In genomic region chr16:20786556-20786955, GRCm38 (mm10) we compare ENCODE assay signal across 23 mouse cellular contexts. TPM values are rescaled to one million over a fixed set of nuclear protein-coding genes. Genes with fewer than 3 reads are reported as not detected.
DNase-seq lines count a peak whose midpoint lies in the region; ATAC-seq and TF ChIP-seq lines count a peak whose summit lies in the region.
"Had no signal": no experiment of that assay in that cellular context is flagged by ENCODE, and none has a peak within 500 bp of the region (broad histone marks: within the 10 kb centered on the region; RNA-seq: fewer than 3 reads in every experiment).

No protein-coding gene starts in this region.

- TF ChIP-seq EP300 in liver, postnatal 0 days (IDR thresholded peaks at IDR 0.05; ENCODE audit: low read depth) = no peak
- no peak for TF ChIP-seq EP300 in MEL (IDR thresholded peaks at IDR 0.05; ENCODE audit: low read depth in 1 of 2, low read length in 2 of 2)

- no peak overlapping the region for H3K27ac ChIP-seq in liver, embryonic 11.5 days (ENCODE audit: low read depth, low read length)
- H3K27ac ChIP-seq in liver, postnatal 0 days (ENCODE audit: low read depth) = no peak overlapping the region
- H3K27ac ChIP-seq in MEL (ENCODE audit: control insufficient read depth, low read depth, low read length) = no peak overlapping the region
- H3K27ac ChIP-seq: forebrain, embryonic 12.5 days; hindbrain, embryonic 15.5 days; intestine, embryonic 15.5 days; limb, embryonic 13.5 days; liver, embryonic 15.5 days; midbrain, embryonic 13.5 days; neural tube, embryonic 13.5 days had no signal

- no peak overlapping the region for H3K9ac ChIP-seq in liver, embryonic 11.5 days (ENCODE audit: low read depth, low read length)
- no peak overlapping the region for H3K9ac ChIP-seq in liver, postnatal 0 days (replicated peaks)
- no peak overlapping the region for H3K9ac ChIP-seq in MEL (ENCODE audit: control insufficient read depth, low read depth, low read length, poor library complexity, severe bottlenecking)
- H3K9ac ChIP-seq: forebrain, embryonic 12.5 days; hindbrain, embryonic 15.5 days; intestine, embryonic 15.5 days; limb, embryonic 13.5 days; liver, embryonic 15.5 days; midbrain, embryonic 13.5 days; neural tube, embryonic 13.5 days had no signal

- H3K4me3 ChIP-seq in liver, embryonic 11.5 days (ENCODE audit: low read depth, low read length) = no peak overlapping the region
- no peak overlapping the region for H3K4me3 ChIP-seq in liver, postnatal 0 days (ENCODE audit: low read depth, low read length)
- H3K4me3 ChIP-seq in MEL (ENCODE audit: control insufficient read depth in 1 of 2, insufficient read depth in 1 of 2, low read depth in 2 of 2, low read length in 2 of 2) = no peak overlapping the region
- H3K4me3 ChIP-seq: forebrain, embryonic 12.5 days; hindbrain, embryonic 15.5 days; intestine, embryonic 15.5 days; limb, embryonic 13.5 days; liver, embryonic 15.5 days; midbrain, embryonic 13.5 days; neural tube, embryonic 13.5 days had no signal

- intact Hi-C loops in gastrocnemius, postnatal 36 days (cut with DNase I) = loop anchor here (10.0 kb wide), 1 partner anchor 578 kb away; no protein-coding TSS in a partner anchor

- no peak for ATAC-seq in liver, embryonic 11.5 days (replicated peaks; ENCODE audit: low FRiP score)
- no peak for ATAC-seq in liver, postnatal 0 days
- ATAC-seq: intestine, embryonic 15.5 days; midbrain, embryonic 13.5 days had no signal

- H3K79me2 ChIP-seq in MEL (ENCODE audit: control insufficient read depth, insufficient read depth, low read length, poor library complexity) = no peaks in the 10 kb centered on the region

- peak; percentile 32 to 40 for DNase-seq in cerebellum, postnatal 10 days
- no peak for DNase-seq in cerebellum, postnatal 36 days
- DNase-seq in liver, embryonic 11.5 days (ENCODE audit: low spot score) = peak; percentile 5
- DNase-seq in liver, postnatal 0 days = no peak
- DNase-seq in MEL (ENCODE audit: low read depth, low spot score) = peak; percentile 59
- DNase-seq in adrenal gland, postnatal 36 days = peak; percentile 54 to 66
- DNase-seq in left cerebral cortex, adult 18-20 months (ENCODE audit: low spot score in 2 of 2) = no peak
- no peak for DNase-seq in gastrocnemius, postnatal 36 days
- DNase-seq: cerebellum, adult 11-12 months; cerebellum, postnatal 25 days; heart, adult 18-20 months; heart, postnatal 36 days; thymus, adult 18-20 months; thymus, postnatal 4 days had no signal

- no peaks in the 10 kb centered on the region for H3K36me3 ChIP-seq in liver, embryonic 11.5 days (ENCODE audit: control insufficient read depth, insufficient read depth, low read length)
- no peaks in the 10 kb centered on the region for H3K36me3 ChIP-seq in liver, postnatal 0 days (replicated peaks; ENCODE audit: insufficient read depth, low read length)
- no peaks in the 10 kb centered on the region for H3K36me3 ChIP-seq in MEL (ENCODE audit: control insufficient read depth in 1 of 2, insufficient read depth in 2 of 2, low read length in 2 of 2)
- H3K36me3 ChIP-seq: forebrain, embryonic 12.5 days; G1E; hindbrain, embryonic 15.5 days; intestine, embryonic 15.5 days; limb, embryonic 13.5 days; liver, embryonic 15.5 days; midbrain, embryonic 13.5 days; neural tube, embryonic 13.5 days had no signal

- TF ChIP-seq CTCF in liver, postnatal 0 days (IDR thresholded peaks at IDR 0.05; ENCODE audit: low read depth) = no peak
- TF ChIP-seq CTCF in MEL (IDR thresholded peaks at IDR 0.05 in 2 of 3, conservative IDR thresholded peaks at IDR 0.05 in 1 of 3; ENCODE audit: control insufficient read depth in 1 of 3, insufficient read depth in 1 of 3, low read depth in 2 of 3, low read length in 3 of 3, poor library complexity in 1 of 3, severe bottlenecking in 1 of 3) = no peak

- H3K4me1 ChIP-seq in liver, embryonic 11.5 days (replicated peaks; ENCODE audit: control insufficient read depth, insufficient read depth, low read length) = no peaks in the 10 kb centered on the region
- H3K4me1 ChIP-seq in liver, postnatal 0 days (ENCODE audit: insufficient read depth) = no peaks in the 10 kb centered on the region
- no peaks in the 10 kb centered on the region for H3K4me1 ChIP-seq in MEL (ENCODE audit: control insufficient read depth in 1 of 2, insufficient read depth in 2 of 2, low read length in 2 of 2)
- H3K4me1 ChIP-seq: forebrain, embryonic 12.5 days; hindbrain, embryonic 15.5 days; intestine, embryonic 15.5 days; limb, embryonic 13.5 days; liver, embryonic 15.5 days; midbrain, embryonic 13.5 days; neural tube, embryonic 13.5 days had no signal

- H3K9me3 ChIP-seq in liver, embryonic 11.5 days (ENCODE audit: control insufficient read depth, low read length) = no peaks in the 10 kb centered on the region
- H3K9me3 ChIP-seq in liver, postnatal 0 days (ENCODE audit: low read length) = no peaks in the 10 kb centered on the region
- no peaks in the 10 kb centered on the region for H3K9me3 ChIP-seq in MEL (replicated peaks; ENCODE audit: insufficient read depth, low read length)
- H3K9me3 ChIP-seq: forebrain, embryonic 12.5 days; G1E; hindbrain, embryonic 15.5 days; intestine, embryonic 15.5 days; limb, embryonic 13.5 days; liver, embryonic 15.5 days; midbrain, embryonic 13.5 days; neural tube, embryonic 13.5 days had no signal

- no peak for TF ChIP-seq POLR2A in MEL (IDR thresholded peaks at IDR 0.05; ENCODE audit: control insufficient read depth in 1 of 2, insufficient read depth in 1 of 2, low read depth in 1 of 2, low read length in 2 of 2, poor library complexity in 1 of 2)

- no peaks in the 10 kb centered on the region for H3K27me3 ChIP-seq in liver, embryonic 11.5 days (replicated peaks; ENCODE audit: control insufficient read depth, insufficient read depth, low read length)
- H3K27me3 ChIP-seq in liver, postnatal 0 days (ENCODE audit: insufficient read depth, low read length) = no peaks in the 10 kb centered on the region
- peaks cover 1 to 7% of the 10 kb centered on the region in 2 experiments; a peak in 2 of 4 replicates for H3K27me3 ChIP-seq in MEL (ENCODE audit: control insufficient read depth in 1 of 2, insufficient read depth in 2 of 2, low read length in 2 of 2)
- H3K27me3 ChIP-seq: forebrain, embryonic 12.5 days; hindbrain, embryonic 15.5 days; intestine, embryonic 15.5 days; limb, embryonic 13.5 days; liver, embryonic 15.5 days; midbrain, embryonic 13.5 days; neural tube, embryonic 13.5 days had no signal

- 79% methylated on average over 6 of the region's 6 CpGs for WGBS in liver, embryonic 11.5 days
- 75% methylated on average over 6 of the region's 6 CpGs for WGBS in liver, postnatal 0 days (ENCODE audit: insufficient replicate concordance)

- no peak overlapping the region for H3K4me2 ChIP-seq in liver, embryonic 11.5 days
- H3K4me2 ChIP-seq in liver, postnatal 0 days (ENCODE audit: low read depth, low read length) = no peak overlapping the region
- H3K4me2 ChIP-seq: forebrain, embryonic 12.5 days; hindbrain, embryonic 15.5 days; intestine, embryonic 15.5 days; limb, embryonic 13.5 days; liver, embryonic 15.5 days; midbrain, embryonic 13.5 days; neural tube, embryonic 13.5 days had no signal

- TF ChIP-seq RAD21 in MEL (IDR thresholded peaks at IDR 0.05; ENCODE audit: low read depth, low read length) = no peak

TF ChIP-seq in MEL, 35 proteins besides CTCF, POLR2A, EP300 and RAD21:
- TF ChIP-seq UBTF (IDR thresholded peaks at IDR 0.05; ENCODE audit: borderline replicate concordance, insufficient read depth, low read depth, low read length) = no peak
- TF ChIP-seq USF1 (IDR thresholded peaks at IDR 0.05; ENCODE audit: low read depth, low read length) = no peak
- no peak for TF ChIP-seq MAX (IDR thresholded peaks at IDR 0.05; ENCODE audit: low read length)
- TF ChIP-seq E2F4 (IDR thresholded peaks at IDR 0.05; ENCODE audit: borderline replicate concordance, low read depth, low read length) = no peak
- TF ChIP-seq ZMIZ1 (IDR thresholded peaks at IDR 0.05; ENCODE audit: low read depth, low read length) = no peak
- TF ChIP-seq MXI1 (IDR thresholded peaks at IDR 0.05; ENCODE audit: low read depth, low read length) = no peak
- no peak for TF ChIP-seq MAZ (IDR thresholded peaks at IDR 0.05; ENCODE audit: low read depth, low read length)
- TF ChIP-seq MYB (IDR thresholded peaks at IDR 0.05; ENCODE audit: low read depth, low read length) = no peak
- no peak for TF ChIP-seq CHD1 (IDR thresholded peaks at IDR 0.05; ENCODE audit: low read depth, low read length)
- no peak for TF ChIP-seq NELFE (IDR thresholded peaks at IDR 0.05; ENCODE audit: low read depth, low read length)
- no peak for TF ChIP-seq ETS1 (IDR thresholded peaks at IDR 0.05; ENCODE audit: low read depth, low read length)
- TF ChIP-seq POLR2AphosphoS5 (IDR thresholded peaks at IDR 0.05; ENCODE audit: borderline replicate concordance, low read depth, low read length) = no peak
- no peak for TF ChIP-seq MEF2A (IDR thresholded peaks at IDR 0.05; ENCODE audit: extremely low read depth, insufficient replicate concordance, low read depth, low read length, poor library complexity, severe bottlenecking)
- no peak for TF ChIP-seq HCFC1 (IDR thresholded peaks at IDR 0.05; ENCODE audit: low read depth, low read length)
- TF ChIP-seq GABPA (IDR thresholded peaks at IDR 0.05; ENCODE audit: low read depth, low read length) = no peak

RNA-seq across cellular contexts. Expression of gene Thpo, which starts 52.2 kb away (rescaled TPM):
- polyA plus RNA-seq in liver, embryonic 11.5 days (2014; fragmentation: Nextera tagmentation; extraction: Ambion mirVana) = 4.1 and 4.3 TPM in 2 replicates
- polyA plus RNA-seq in liver, postnatal 0 days (2015; fragmentation: Nextera tagmentation; extraction: Ambion mirVana) = 8.6 and 8.9 TPM in 2 replicates
- total RNA-seq in MEL (2012; rRNA removed) = not detected in 2 replicates
- not detected for polyA plus RNA-seq in MEL (2012; ENCODE audit: insufficient read depth in 1 of 2, insufficient read length in 2 of 2, low read depth in 1 of 2, low replicate concordance in 2 of 2, missing spikeins in 1 of 2)
- 1 to 10 TPM; 1.3 to 1.5 TPM for total RNA-seq in adrenal gland, postnatal 36 days (2021)
- 1 to 10 TPM; 3.7 to 6.0 TPM for total RNA-seq in left cerebral cortex, adult 18-20 months (2021)
- 1 to 10 TPM; 3.6 to 4.0 TPM for total RNA-seq in gastrocnemius, postnatal 36 days (2021)
- total RNA-seq: G1E; megakaryocyte, adult 5-6 weeks had no signal
- polyA plus RNA-seq: G1E had no signal

RNA-seq across cellular contexts. Expression of gene Chrd, which starts 53.6 kb away (rescaled TPM):
- 0.77 and 0.93 TPM in 2 replicates for polyA plus RNA-seq in liver, embryonic 11.5 days (2014; fragmentation: Nextera tagmentation; extraction: Ambion mirVana)
- polyA plus RNA-seq in liver, postnatal 0 days (2015; fragmentation: Nextera tagmentation; extraction: Ambion mirVana) = 0.34 and 0.45 TPM in 2 replicates
- not detected in 2 replicates for total RNA-seq in MEL (2012; rRNA removed)
- polyA plus RNA-seq in MEL (2012; ENCODE audit: insufficient read depth in 1 of 2, insufficient read length in 2 of 2, low read depth in 1 of 2, low replicate concordance in 2 of 2, missing spikeins in 1 of 2) = not detected
- total RNA-seq in adrenal gland, postnatal 36 days (2021) = 10 to 100 TPM; 10.4 to 10.6 TPM
- total RNA-seq in left cerebral cortex, adult 18-20 months (2021) = 10 to 100 TPM; 39.9 to 47.0 TPM
- total RNA-seq in gastrocnemius, postnatal 36 days (2021) = 1 to 10 TPM; 2.3 to 3.0 TPM
- total RNA-seq: megakaryocyte, adult 5-6 weeks had no signal
- polyA plus RNA-seq: G1E had no signal

Comparison
In these comparisons a context has a peak if more than half of its experiments do, and no peak if none do; other contexts are left out.
1. DNase-seq: peak in cerebellum, postnatal 10 days (2 of 2), liver, embryonic 11.5 days (single experiment), MEL (single experiment) and adrenal gland, postnatal 36 days (2 of 2); none in cerebellum, postnatal 36 days (0 of 2), liver, postnatal 0 days (single experiment), left cerebral cortex, adult 18-20 months (0 of 2) and gastrocnemius, postnatal 36 days (0 of 2).